12 mouse cellular contexts compared by ENCODE assay signal in the genomic region with DNA sequence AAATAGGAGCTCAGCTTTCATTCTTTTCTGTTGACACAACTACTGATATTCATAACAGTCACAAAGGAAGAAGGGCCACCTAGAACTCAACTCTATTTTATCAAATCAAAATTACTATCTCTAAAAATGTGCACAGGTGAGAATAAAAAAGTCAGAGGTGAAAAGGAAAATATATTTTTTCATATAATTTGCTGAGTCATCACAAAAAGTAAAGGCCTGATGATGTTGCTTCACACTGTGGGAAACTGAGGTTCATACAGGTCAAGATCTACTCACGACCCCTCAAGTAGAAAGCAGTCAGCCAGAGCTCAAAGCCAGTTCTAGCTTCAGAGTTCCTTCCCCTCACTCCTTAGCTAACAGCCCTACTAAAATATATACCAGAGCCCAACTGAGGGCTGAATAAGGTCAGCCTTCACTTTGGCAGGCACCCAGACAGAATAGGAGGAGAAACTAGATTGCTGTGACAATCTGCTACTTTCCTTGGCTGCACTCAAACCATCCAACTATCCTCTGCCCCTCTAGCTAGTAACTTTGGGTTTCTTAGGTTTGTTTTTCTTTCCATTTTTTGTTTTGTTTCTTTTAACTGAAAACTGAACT.
DNase-seq lines count a peak whose midpoint lies in the region; ATAC-seq and TF ChIP-seq lines count a peak whose summit lies in the region.
"Had no signal": no experiment of that assay in that cellular context is flagged by ENCODE, and none has a peak within 500 bp of the region (broad histone marks: within the 10 kb centered on the region; RNA-seq: fewer than 3 reads in every experiment).

No protein-coding gene starts in this region.

- no peak overlapping the region for H3K4me3 ChIP-seq in heart, embryonic 10.5 days
- no peak overlapping the region for H3K4me3 ChIP-seq in midbrain, postnatal 0 days (ENCODE audit: low read depth, low read length)
- H3K4me3 ChIP-seq in midbrain, embryonic 15.5 days: no peak overlapping the region
- H3K4me3 ChIP-seq in gastrocnemius, adult 2 months: no peak overlapping the region
- H3K4me3 ChIP-seq: limb, embryonic 15.5 days had no signal

- WGBS in heart, embryonic 10.5 days: 84% methylated on average over 1 of the region's 1 CpGs
- 89% methylated on average over 1 of the region's 1 CpGs for WGBS in midbrain, postnatal 0 days
- WGBS in midbrain, embryonic 15.5 days: 86% methylated on average over 1 of the region's 1 CpGs

- no peaks in the 10 kb centered on the region for H3K36me3 ChIP-seq in heart, embryonic 10.5 days
- H3K36me3 ChIP-seq in midbrain, postnatal 0 days (ENCODE audit: insufficient read depth, low read length): no peaks in the 10 kb centered on the region
- no peaks in the 10 kb centered on the region for H3K36me3 ChIP-seq in midbrain, embryonic 15.5 days (replicated peaks)
- H3K36me3 ChIP-seq: limb, embryonic 15.5 days had no signal

- H3K4me2 ChIP-seq in midbrain, postnatal 0 days (ENCODE audit: low read depth, low read length, poor library complexity, severe bottlenecking): no peak overlapping the region
- H3K4me2 ChIP-seq in midbrain, embryonic 15.5 days: no peak overlapping the region
- H3K4me2 ChIP-seq: limb, embryonic 15.5 days had no signal

- DNase-seq in heart, adult 18-20 months: peak; percentile 54 to 63
- DNase-seq in heart, embryonic 10.5 days (ENCODE audit: low spot score): no peak
- peak; percentile 16 for DNase-seq in midbrain, postnatal 0 days (ENCODE audit: low spot score)
- peak; percentile 59 for DNase-seq in gastrocnemius, adult 2 months
- no peak for DNase-seq in c-Kit-positive CD71-positive TER-119-positive erythroid progenitor cells, embryonic 14.5 days (ENCODE audit: low spot score)
- DNase-seq in retina, embryonic 14.5 days (ENCODE audit: low spot score): no peak
- DNase-seq: right cerebral cortex, adult 18-20 months; thymus, postnatal 14 days had no signal

- H3K4me1 ChIP-seq in heart, embryonic 10.5 days: no peaks in the 10 kb centered on the region
- H3K4me1 ChIP-seq in midbrain, postnatal 0 days (ENCODE audit: insufficient read depth, low read length): no peaks in the 10 kb centered on the region
- peaks cover 20% of the 10 kb centered on the region for H3K4me1 ChIP-seq in midbrain, embryonic 15.5 days

- no peak for TF ChIP-seq CTCF in midbrain, postnatal 0 days (IDR thresholded peaks at IDR 0.05)
- TF ChIP-seq CTCF in gastrocnemius, adult 2 months (IDR thresholded peaks at IDR 0.05): no peak

- no peaks in the 10 kb centered on the region for H3K27me3 ChIP-seq in heart, embryonic 10.5 days (ENCODE audit: insufficient read depth, poor library complexity, severe bottlenecking)
- no peaks in the 10 kb centered on the region for H3K27me3 ChIP-seq in midbrain, postnatal 0 days (ENCODE audit: insufficient read depth, low read length)
- H3K27me3 ChIP-seq in midbrain, embryonic 15.5 days (replicated peaks): no peaks in the 10 kb centered on the region
- H3K27me3 ChIP-seq: limb, embryonic 15.5 days had no signal

- H3K9me3 ChIP-seq in heart, embryonic 10.5 days: no peaks in the 10 kb centered on the region
- no peaks in the 10 kb centered on the region for H3K9me3 ChIP-seq in midbrain, postnatal 0 days (ENCODE audit: low read length)
- H3K9me3 ChIP-seq in midbrain, embryonic 15.5 days: no peaks in the 10 kb centered on the region
- H3K9me3 ChIP-seq: limb, embryonic 15.5 days had no signal

- intact Hi-C loops in gastrocnemius, adult 2 months (cut with DNase I): no loop called here

- H3K27ac ChIP-seq in heart, embryonic 10.5 days: no peak overlapping the region
- H3K27ac ChIP-seq in midbrain, postnatal 0 days (ENCODE audit: low read depth, low read length): no peak overlapping the region
- no peak overlapping the region for H3K27ac ChIP-seq in midbrain, embryonic 15.5 days
- H3K27ac ChIP-seq in gastrocnemius, adult 2 months: peak overlapping the region; percentile 41; the same call in 1 of the 2 replicates
- H3K27ac ChIP-seq: limb, embryonic 15.5 days had no signal

- no peak overlapping the region for H3K9ac ChIP-seq in midbrain, postnatal 0 days (replicated peaks; ENCODE audit: low read length, poor library complexity, severe bottlenecking)
- no peak overlapping the region for H3K9ac ChIP-seq in midbrain, embryonic 15.5 days
- H3K9ac ChIP-seq: limb, embryonic 15.5 days had no signal

- no peak for ATAC-seq in midbrain, postnatal 0 days (ENCODE audit: low FRiP score)
- no peak for ATAC-seq in midbrain, embryonic 15.5 days (replicated peaks)
- ATAC-seq in megakaryocyte progenitor cell, adult 5-6 weeks (replicated peaks; ENCODE audit: poor library complexity): 0 out of 2 replicates have a peak, but pooled peaks have one; percentile 26
- ATAC-seq: inflammation-experienced regulatory T-cells, adult 6 months had no signal

Comparison
In these comparisons a context has a peak if more than half of its experiments do, and no peak if none do; other contexts are left out.
1. DNase-seq: peak in heart, adult 18-20 months (2 of 2), midbrain, postnatal 0 days (single experiment) and gastrocnemius, adult 2 months (single experiment); none in heart, embryonic 10.5 days (single experiment), c-Kit-positive CD71-positive TER-119-positive erythroid progenitor cells, embryonic 14.5 days (single experiment) and retina, embryonic 14.5 days (single experiment).